8 mouse cellular contexts compared by ENCODE assay signal in genomic region chr17:6691596-6691995, GRCm38 (mm10). TPM values are rescaled to one million over a fixed set of nuclear protein-coding genes. Genes with fewer than 3 reads are reported as not detected.
DNase-seq lines count a peak whose midpoint lies in the region; ATAC-seq and TF ChIP-seq lines count a peak whose summit lies in the region.
"Not testable (repeated sequence)": the region's sequence is repeated elsewhere in the genome, so short reads cannot be mapped to it uniquely, and the experiment has no call there.

No protein-coding gene starts in this region.

- H3K27me3 ChIP-seq in hindbrain, embryonic 10.5 days (ENCODE audit: insufficient read depth, poor library complexity, severe bottlenecking); lung, postnatal 0 days (replicated peaks; ENCODE audit: insufficient read depth, low read length): not testable (repeated sequence)

- H3K4me2 ChIP-seq in lung, postnatal 0 days (replicated peaks; ENCODE audit: low read depth, low read length), result not testable (repeated sequence)

- H3K36me3 ChIP-seq in hindbrain, embryonic 10.5 days; lung, postnatal 0 days (ENCODE audit: insufficient read depth, low read length): not testable (repeated sequence)

- not testable (repeated sequence) for H3K9ac ChIP-seq in lung, postnatal 0 days (replicated peaks; ENCODE audit: low read depth)

- H3K27ac ChIP-seq in hindbrain, embryonic 10.5 days; lung, postnatal 0 days (ENCODE audit: low read length): not testable (repeated sequence)

- TF ChIP-seq EP300 in lung, postnatal 0 days (IDR thresholded peaks at IDR 0.05), result not testable (repeated sequence)

- not testable (repeated sequence) for H3K4me1 ChIP-seq in hindbrain, embryonic 10.5 days (replicated peaks); lung, postnatal 0 days (ENCODE audit: insufficient read depth, low read depth, low read length)

- 14% methylated on average over 2 of the region's 2 CpGs for WGBS in hindbrain, embryonic 10.5 days
- 4% methylated on average over 2 of the region's 2 CpGs for WGBS in lung, postnatal 0 days

- H3K4me3 ChIP-seq in hindbrain, embryonic 10.5 days; lung, postnatal 0 days (ENCODE audit: low read depth, low read length): not testable (repeated sequence)

- DNase-seq in MEL-GATA-1-ER (ENCODE audit: extremely low read depth, low read depth), result peak; percentile 43
- peak; percentile 84 to 92 for DNase-seq in cerebellum, adult 18-20 months
- DNase-seq in frontal cortex, adult 2 months (ENCODE audit: extremely low spot score in 1 of 2, low spot score in 1 of 2), result peak; percentile 71 to 98
- DNase-seq in hindbrain, embryonic 10.5 days (ENCODE audit: low spot score), result peak; percentile 35
- peak; percentile 99 for DNase-seq in layer of hippocampus, postnatal 10 days (ENCODE audit: low spot score in 2 of 2)
- DNase-seq in lung, postnatal 0 days (ENCODE audit: low spot score), result peak; percentile 28
- DNase-seq in retina, embryonic 14.5 days (ENCODE audit: low spot score), result peak; percentile 83
- DNase-seq in thymus, postnatal 25 days, result peak; percentile 96

- peak; percentile 82 for TF ChIP-seq CTCF in lung, postnatal 0 days (IDR thresholded peaks at IDR 0.05)

- not testable (repeated sequence) for H3K9me3 ChIP-seq in hindbrain, embryonic 10.5 days; lung, postnatal 0 days (ENCODE audit: low read length)

- ATAC-seq in lung, postnatal 0 days, result not testable (repeated sequence)

RNA-seq across cellular contexts. Expression of gene Sytl3, which starts 32.7 kb away (rescaled TPM):
- 0.04 and 0.30 TPM in 2 replicates for polyA plus RNA-seq in frontal cortex, adult 2 months (2012; rRNA removed)
- 0.29 TPM in 1 of 2 replicates, not detected in the other for polyA plus RNA-seq in hindbrain, embryonic 10.5 days (2016; fragmentation: Nextera tagmentation; extraction: Ambion mirVana)
- under 1 TPM in 1 of 2 experiments, not detected in 1; 0.25 TPM for total RNA-seq in layer of hippocampus, postnatal 10 days (2021)
- polyA plus RNA-seq in lung, postnatal 0 days (2015; fragmentation: Nextera tagmentation; extraction: Ambion mirVana), result 0.40 and 0.67 TPM in 2 replicates

RNA-seq across cellular contexts. Expression of gene Dynlt1f, which starts 35.9 kb away (rescaled TPM):
- polyA plus RNA-seq in frontal cortex, adult 2 months (2012; rRNA removed), result 28.7 and 29.3 TPM in 2 replicates
- 297 and 329 TPM in 2 replicates for polyA plus RNA-seq in hindbrain, embryonic 10.5 days (2016; fragmentation: Nextera tagmentation; extraction: Ambion mirVana)
- total RNA-seq in layer of hippocampus, postnatal 10 days (2021), result 100 to 1,000 TPM; 140 to 167 TPM
- 185 and 188 TPM in 2 replicates for polyA plus RNA-seq in lung, postnatal 0 days (2015; fragmentation: Nextera tagmentation; extraction: Ambion mirVana)

Comparison
In these comparisons a context has a peak if more than half of its experiments do, and no peak if none do; other contexts are left out.
1. DNase-seq: peak in every context shown above with its lines; median percentile 99 in layer of hippocampus, postnatal 10 days; 96 in thymus, postnatal 25 days; 88 in cerebellum, adult 18-20 months; 84 in frontal cortex, adult 2 months; 83 in retina, embryonic 14.5 days; 43 in MEL-GATA-1-ER; 35 in hindbrain, embryonic 10.5 days; 28 in lung, postnatal 0 days.